Mouse (Mus musculus) testis, adult 2 months (tissue): ENCODE measurements around the gene Ahnak2.

Experiments used
- CTCF ChIP-seq: fragments of 200-500 bp; IDR thresholded peaks from 2 replicates; pipeline ENCODE4 v1.5.1; 2012; ENCODE audit warnings: low read depth, mild to moderate bottlenecking, inconsistent platforms, low read length, moderate library complexity; ENCODE audit not compliant: control insufficient read depth, insufficient read depth, insufficient replicate concordance
- POLR2A ChIP-seq: fragments of 200-500 bp; IDR thresholded peaks from 2 replicates; pipeline ENCODE4 v1.6.1; 2012; ENCODE audit warnings: low read depth, mild to moderate bottlenecking, inconsistent platforms, low read length, moderate library complexity; ENCODE audit not compliant: control insufficient read depth

DNA sequence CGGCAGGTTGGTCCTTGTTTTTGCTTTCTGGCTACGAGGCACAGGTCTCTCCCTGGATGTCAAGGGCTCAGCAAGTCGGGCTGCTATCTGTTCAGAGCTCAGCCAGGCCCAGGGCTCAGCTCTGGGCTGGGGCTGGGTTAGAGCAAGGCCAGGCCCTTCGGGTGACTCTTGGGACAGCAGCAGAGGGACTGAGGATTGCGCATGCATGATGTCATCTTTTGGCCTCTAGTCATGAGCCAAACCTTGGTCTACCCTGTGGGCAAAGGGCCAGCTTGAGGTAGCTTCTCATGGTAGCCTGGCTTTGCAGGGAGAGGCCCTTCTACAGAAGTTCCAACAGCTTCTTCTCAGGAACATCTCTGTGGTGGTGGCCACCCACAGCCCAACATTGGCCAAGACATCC is 38.3 kb downstream of the Ahnak2 start:
- TF ChIP-seq CTCF (no peak), POLR2A (no peak)
